Mouse (Mus musculus) liver, adult 2 months (tissue): ENCODE measurements around the gene Tma7. TPM values are rescaled to one million over a fixed set of nuclear protein-coding genes. Genes with fewer than 3 reads are reported as not detected.

Source experiments
- DNase-seq: peaks from one replicate; pipeline ENCODE4 v3.0.0-alpha.2; 2011; ENCODE audit warnings: low read depth, low spot score; ENCODE audit errors: extremely low read depth
- H3K27ac ChIP-seq: fragments of 200-500 bp; replicated peaks from 2 replicates; pipeline ENCODE4 v1.5.1; 2012; ENCODE audit warnings: low read depth, mild to moderate bottlenecking, control low read depth, inconsistent platforms, low read length; ENCODE audit not compliant: insufficient read depth
- H3K27me3 ChIP-seq: fragments of 200-500 bp; 2 replicates; pipeline ENCODE4 v1.6.1; 2012; ENCODE audit warnings: mild to moderate bottlenecking, moderate library complexity, low read length, inconsistent platforms; ENCODE audit not compliant: control insufficient read depth, insufficient read depth
- H3K36me3 ChIP-seq: fragments of 200-500 bp; 2 replicates; pipeline ENCODE4 v1.6.1; 2012; ENCODE audit warnings: low read length, inconsistent platforms; ENCODE audit not compliant: control insufficient read depth, insufficient read depth
- H3K4me1 ChIP-seq: fragments of 200-500 bp; 2 replicates; pipeline ENCODE4 v1.6.1; 2011; ENCODE audit warnings: low read length; ENCODE audit not compliant: control insufficient read depth, insufficient read depth
- H3K4me3 ChIP-seq: fragments of 200-500 bp; 2 replicates; pipeline ENCODE4 v1.5.1; 2011; ENCODE audit warnings: low read depth, mild to moderate bottlenecking, control low read depth, low read length, moderate library complexity; ENCODE audit not compliant: insufficient read depth
- H3K79me2 ChIP-seq: fragments of 200-500 bp; 2 replicates; pipeline ENCODE4 v1.6.1; 2012; ENCODE audit warnings: inconsistent platforms, mild to moderate bottlenecking, low read length, moderate library complexity; ENCODE audit not compliant: control insufficient read depth, insufficient read depth
- H3K9ac ChIP-seq: fragments of 200-500 bp; 2 replicates; pipeline ENCODE4 v1.6.1; 2012; ENCODE audit warnings: low read depth, mild to moderate bottlenecking, control low read depth, inconsistent platforms, low read length
- CTCF ChIP-seq: fragments of 200-500 bp; IDR thresholded peaks from 2 replicates; pipeline ENCODE4 v1.5.1; 2011; ENCODE audit warnings: low read depth, low read length, control low read depth
- POLR2A ChIP-seq: fragments of 200-500 bp; IDR thresholded peaks from 2 replicates; pipeline ENCODE4 v1.6.1; 2011; ENCODE audit warnings: low read length, control low read depth; ENCODE audit not compliant: insufficient read depth; ENCODE audit errors: extremely low read depth
- WGBS: fragments of 180-500 bp; shearing (Covaris S2); methylation state at CpG from one replicate; pipeline ENCODE4 v1.1.7; 2018; 5-methylcytosine and 5-hydroxymethylcytosine counted together
- polyA plus RNA-seq: library from polyadenylated mRNA; depleted of rRNA; stranded (reverse); fragments of >200 nt; gene quantifications from 2 replicates; pipeline ENCODE4 v1.2.3, GENCODE M21; 2012
- total RNA-seq: library from RNA; depleted of rRNA; stranded (reverse); fragments of >200 nt; gene quantifications from 2 replicates; pipeline ENCODE4 v1.2.3, GENCODE M21; 2014

Gene Tma7
- total and polyA plus RNA-seq, 2 experiments = 23.3 to 54.7 TPM

- TF ChIP-seq CTCF (no peak), POLR2A (no peak)
- no peak overlapping the region for H3K9ac ChIP-seq
- no peak overlapping the region for H3K4me3 ChIP-seq
- no peaks in the 10 kb centered on the region for H3K27me3 ChIP-seq
- no peak for DNase-seq
- H3K4me1 ChIP-seq = peaks cover 7% of the 10 kb centered on the region
- 89% methylated on average over 3 of the region's 3 CpGs for WGBS
- H3K79me2 ChIP-seq = peaks cover 7% of the 10 kb centered on the region; the same call in 1 of the 2 replicates
- H3K27ac ChIP-seq = no peak overlapping the region
- no peaks in the 10 kb centered on the region for H3K36me3 ChIP-seq
Observed at GRCm38 (mm10) chr9:109053366-109053765, 29.0 kb downstream of the Tma7 start.

- peaks cover 5% of the 10 kb centered on the region for H3K4me1 ChIP-seq
- 90% methylated on average over 9 of the region's 9 CpGs for WGBS
- H3K36me3 ChIP-seq = no peaks in the 10 kb centered on the region
- no peak for TF ChIP-seq POLR2A
- no peak for TF ChIP-seq CTCF
- H3K4me3 ChIP-seq = peak overlapping the region; percentile 5; the same call in 1 of the 2 replicates
- no peak overlapping the region for H3K27ac ChIP-seq
- H3K79me2 ChIP-seq = peaks cover 7% of the 10 kb centered on the region; the same call in 1 of the 2 replicates
- no peak overlapping the region for H3K9ac ChIP-seq
- no peak for DNase-seq
- H3K27me3 ChIP-seq = no peaks in the 10 kb centered on the region
Observed at GRCm38 (mm10) chr9:109052490-109053260, 29.7 kb downstream of the Tma7 start.

GRCm38 (mm10) chr9:109051651-109052489 lies 30.5 kb downstream of the Tma7 start:
- TF ChIP-seq POLR2A (no peak), CTCF (no peak)
- Histone ChIP-seq H3K36me3 (no peaks in the 10 kb centered on the region), H3K4me3 (no peak overlapping the region), H3K27ac (no peak overlapping the region), H3K79me2 (peaks cover 7% of the 10 kb centered on the region; the same call in 1 of the 2 replicates), H3K4me1 (peaks cover 5% of the 10 kb centered on the region), H3K27me3 (no peaks in the 10 kb centered on the region), H3K9ac (no peak overlapping the region)
- WGBS = 80% methylated on average over 10 of the region's 10 CpGs
- no peak for DNase-seq

- Histone ChIP-seq H3K79me2 (peaks cover 3% of the 10 kb centered on the region; the same call in 1 of the 2 replicates), H3K27me3 (no peaks in the 10 kb centered on the region), H3K4me1 (peaks cover 5% of the 10 kb centered on the region), H3K27ac (peak overlapping the region; percentile 5; the same call in 1 of the 2 replicates), H3K36me3 (no peaks in the 10 kb centered on the region), H3K4me3 (no peak overlapping the region), H3K9ac (no peak overlapping the region)
- no peak for DNase-seq
- no peak for TF ChIP-seq POLR2A
- no peak for TF ChIP-seq CTCF
- WGBS = 80% methylated on average over 13 of the region's 13 CpGs
Observed at GRCm38 (mm10) chr9:109051011-109051501, 31.3 kb downstream of the Tma7 start.

GRCm38 (mm10) chr9:109050674-109050997 lies 31.8 kb downstream of the Tma7 start:
- 77% methylated on average over 3 of the region's 3 CpGs for WGBS
- H3K36me3 ChIP-seq = no peaks in the 10 kb centered on the region

More at GRCm38 (mm10) chr9:109050674-109050997, 31.8 kb downstream of the Tma7 start:
- no peak overlapping the region for H3K4me3 ChIP-seq
- no peak overlapping the region for H3K27ac ChIP-seq
- TF ChIP-seq POLR2A (no peak), CTCF (no peak)
- no peaks in the 10 kb centered on the region for H3K27me3 ChIP-seq
- peaks cover 5% of the 10 kb centered on the region for H3K4me1 ChIP-seq
- peaks cover 3% of the 10 kb centered on the region; the same call in 1 of the 2 replicates for H3K79me2 ChIP-seq
- DNase-seq = no peak
- no peak overlapping the region for H3K9ac ChIP-seq
